Mouse (Mus musculus): ENCODE data around the gene 5830473C10Rik.
A peak's percentile ranks its signal among the peaks of the same experiment; 100 is the strongest.
"Not testable (repeated sequence)": the region's sequence is repeated elsewhere in the genome, so short reads cannot be mapped to it uniquely, and the experiment has no call there.

The 5830473C10Rik gene

DNA sequence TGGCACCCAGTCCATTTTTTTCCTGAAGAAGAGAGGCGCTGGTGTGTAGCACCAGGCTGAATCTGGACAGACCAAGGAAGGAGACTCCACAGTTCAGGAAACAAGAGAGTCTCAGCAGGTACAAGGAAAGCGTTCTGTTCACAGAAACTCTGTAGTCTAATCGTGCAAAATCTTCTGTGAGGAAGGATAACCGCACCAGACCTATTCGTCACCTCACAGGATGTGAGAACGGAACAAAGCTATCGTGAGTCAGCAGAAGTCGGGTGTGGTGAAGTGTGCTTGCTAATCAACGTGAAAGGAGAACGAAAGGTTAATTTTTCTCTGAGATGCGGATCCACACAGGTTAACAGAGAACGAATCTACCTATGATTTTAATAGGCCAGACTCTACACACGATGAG is 34.0 kb downstream of the 5830473C10Rik start:
- DNase-seq (ENCODE audit: low spot score) = no peak

DNA sequence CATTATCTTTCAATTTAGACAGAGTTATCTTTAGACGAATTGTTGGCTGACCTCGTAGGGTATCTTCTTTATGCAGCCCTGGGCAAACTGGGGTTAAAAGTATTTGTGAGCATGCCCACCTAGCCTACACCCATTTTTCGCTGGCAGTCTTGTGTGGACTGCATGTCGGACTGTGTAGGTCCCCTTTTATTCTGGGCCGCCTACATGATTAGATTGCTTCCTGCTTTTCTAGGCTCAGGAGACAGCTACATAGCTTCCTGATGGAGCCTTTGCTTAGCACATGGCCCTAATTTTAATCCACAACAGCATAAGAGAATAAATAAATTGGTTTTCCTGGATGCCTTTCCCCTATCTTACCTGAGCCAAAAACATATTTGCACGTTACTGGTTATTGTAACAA is 35.2 kb downstream of the 5830473C10Rik start:
- DNase-seq (ENCODE audit: low spot score) = no peak

DNA sequence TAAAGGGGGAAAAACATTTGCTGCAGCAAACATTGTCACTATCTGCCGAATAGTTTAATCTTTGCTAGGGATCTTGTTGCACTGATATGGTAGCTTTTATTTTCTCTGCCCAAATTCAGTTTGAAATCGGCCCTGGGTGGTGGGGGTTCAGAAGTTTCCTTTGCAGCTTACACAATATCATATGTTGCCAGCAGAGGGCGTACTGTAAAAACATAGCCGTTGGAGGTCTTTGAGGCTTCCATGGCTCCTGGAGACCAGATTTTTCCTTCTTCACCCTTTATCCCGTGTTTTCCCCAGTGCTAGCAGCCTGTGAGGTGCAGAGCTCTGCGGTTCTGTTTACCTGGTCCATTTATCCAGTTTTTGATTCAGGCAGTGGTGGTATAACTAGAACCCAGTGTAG is 40.6 kb downstream of the 5830473C10Rik start:
- DNase-seq (ENCODE audit: low spot score) = peak; percentile 61

DNA sequence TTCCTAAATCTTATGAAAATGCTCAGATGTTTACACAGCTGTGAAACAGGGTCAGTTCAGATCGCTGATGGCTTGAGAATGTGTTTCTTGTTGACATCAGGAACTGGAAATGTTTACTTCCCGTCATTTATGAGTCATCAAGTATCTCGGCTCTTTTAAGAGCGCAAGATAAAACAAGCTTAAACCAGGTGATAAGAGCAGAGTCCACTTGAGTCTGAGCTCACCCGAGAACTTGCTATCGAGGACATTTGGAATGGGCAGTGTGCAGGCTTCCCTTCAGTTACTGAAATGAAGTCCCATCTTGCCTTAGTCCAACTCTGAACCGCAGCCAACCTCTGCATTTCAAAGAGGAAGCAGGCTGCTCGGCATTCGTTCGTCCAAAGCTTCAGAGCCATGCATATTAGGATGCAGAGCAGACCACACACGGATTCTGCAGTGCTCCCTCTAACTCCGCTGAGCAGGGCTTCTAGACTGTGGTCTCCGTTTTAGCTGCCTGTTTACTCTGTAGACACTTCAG is 42.6 kb downstream of the 5830473C10Rik start:
- no peak for DNase-seq (ENCODE audit: low spot score)

DNA sequence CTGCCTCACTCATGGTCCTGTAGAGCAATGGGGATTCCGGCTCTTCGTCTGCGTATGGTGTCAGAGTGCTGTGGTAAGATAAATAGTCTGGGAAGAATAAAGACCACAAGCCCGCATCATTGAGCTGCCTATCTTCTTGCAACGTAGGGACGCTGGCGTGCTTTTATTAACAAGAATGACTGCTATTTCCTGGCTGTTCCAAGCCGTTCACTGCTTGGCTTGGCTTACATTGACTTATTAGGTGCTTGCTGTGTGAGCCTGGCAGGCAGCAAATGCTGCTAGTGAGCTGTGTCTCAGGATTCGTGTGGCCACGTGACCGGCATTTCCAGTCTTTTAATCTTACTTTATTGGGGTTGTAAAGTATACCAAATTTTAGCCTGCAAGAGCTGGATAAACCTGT is 48.0 kb downstream of the 5830473C10Rik start:
- DNase-seq (ENCODE audit: low spot score) = no peak

DNA sequence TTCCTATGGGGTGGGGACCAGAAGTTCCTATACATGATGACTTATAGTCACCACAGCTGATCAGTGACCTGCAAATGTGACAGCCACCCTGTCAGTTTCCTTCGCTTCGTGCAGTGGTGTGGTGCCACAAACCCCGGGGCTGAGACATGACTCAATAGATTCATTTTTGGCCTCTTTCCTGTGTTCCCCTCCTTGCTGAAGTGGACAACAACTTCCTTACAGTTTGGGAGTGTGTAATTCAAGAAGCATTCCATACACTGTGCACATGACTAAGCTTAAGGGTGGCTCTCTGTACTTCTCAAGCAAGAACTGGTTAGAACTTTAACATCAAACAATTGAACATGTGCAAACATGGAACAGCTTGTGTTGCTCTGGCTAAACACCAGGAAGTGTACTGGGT is 50.5 kb downstream of the 5830473C10Rik start:
- DNase-seq (ENCODE audit: low spot score) = no peak

DNA sequence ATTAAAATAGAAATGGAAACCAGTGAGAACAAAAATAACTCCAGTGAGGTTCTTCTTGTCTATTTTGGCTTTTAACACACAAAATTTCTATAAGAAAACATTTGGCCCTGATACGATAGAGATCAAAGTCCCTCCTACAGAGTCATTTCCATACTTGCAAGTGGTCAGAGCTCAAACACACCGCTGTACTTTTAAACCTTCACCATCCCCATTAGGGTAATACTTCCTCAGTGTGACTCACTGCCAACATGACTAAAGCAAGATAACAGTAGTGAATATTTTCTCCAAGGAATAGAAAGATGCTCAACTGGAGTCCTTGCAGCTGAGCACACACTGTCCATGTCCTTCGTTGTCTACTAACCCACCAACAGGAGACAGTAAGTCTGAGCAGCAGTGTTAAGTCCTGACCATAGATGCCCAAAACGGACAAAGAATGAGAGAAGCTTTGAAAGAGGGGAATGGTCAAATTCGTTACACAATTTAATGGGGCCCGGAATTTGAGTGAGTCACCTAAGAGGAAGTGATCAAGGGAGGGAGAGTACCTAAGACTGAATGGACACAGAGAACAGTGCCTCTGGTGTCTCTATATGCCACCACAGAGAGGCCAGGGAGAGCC is 51.2 kb downstream of the 5830473C10Rik start:
- no peak for DNase-seq (ENCODE audit: low spot score)

DNA sequence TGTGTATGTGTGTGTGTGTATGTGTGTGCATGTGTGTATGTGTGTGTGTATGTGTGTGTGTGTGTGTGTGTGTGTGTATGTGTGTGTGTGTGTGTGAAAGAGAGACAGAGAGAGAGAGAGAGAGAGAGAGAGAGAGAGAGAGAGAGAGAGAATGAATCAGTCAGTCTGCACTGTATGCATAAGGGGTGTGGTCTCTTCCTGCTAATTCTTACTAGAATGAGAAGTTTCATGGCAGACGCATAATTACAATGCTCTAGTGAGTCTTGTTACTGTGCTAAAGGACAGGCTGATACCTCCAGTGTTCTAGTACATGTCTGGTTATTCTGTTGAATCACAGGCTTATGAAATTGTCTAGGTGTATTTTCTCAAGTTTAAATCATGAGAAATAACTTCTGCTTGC is 51.8 kb downstream of the 5830473C10Rik start:
- DNase-seq (ENCODE audit: low spot score) = not testable (repeated sequence)

DNA sequence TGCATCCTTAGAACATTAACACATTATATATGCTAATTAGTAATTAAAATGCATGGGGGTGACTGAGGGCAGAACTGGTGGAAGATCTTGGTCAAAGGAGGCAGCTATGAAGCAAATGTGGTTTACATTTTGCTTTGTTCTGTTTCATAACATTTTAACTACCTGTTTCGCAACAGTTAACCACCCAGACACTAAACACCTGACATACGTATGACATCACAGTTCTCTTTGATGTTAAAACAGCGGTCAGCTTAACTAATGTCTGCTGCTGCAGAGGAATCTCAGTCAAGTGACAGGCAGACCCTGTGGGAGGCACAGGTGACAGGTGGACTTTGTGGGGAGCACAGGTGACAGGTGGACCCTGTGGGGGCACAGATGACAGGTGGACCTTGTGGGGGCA is 57.0 kb downstream of the 5830473C10Rik start:
- DNase-seq (ENCODE audit: low spot score) = no peak

DNA sequence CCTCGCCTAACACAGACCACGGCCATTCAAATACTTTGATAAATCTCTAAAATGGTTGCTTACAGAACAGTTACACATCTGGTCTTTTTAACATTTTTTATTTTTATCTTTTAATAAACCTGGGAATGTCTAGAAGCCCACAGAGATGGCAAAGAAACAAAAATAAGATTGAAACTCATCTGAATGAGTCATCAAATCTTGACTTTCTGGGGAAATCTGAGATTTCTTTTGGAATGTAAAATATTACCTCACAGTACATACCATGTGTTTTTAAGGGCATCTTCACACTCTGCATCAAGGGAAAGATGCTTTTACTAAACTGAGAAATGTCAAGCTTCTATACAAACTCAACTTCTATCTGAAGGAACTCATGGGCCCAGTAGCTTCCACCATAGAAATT is 60.4 kb downstream of the 5830473C10Rik start:
- DNase-seq (ENCODE audit: low spot score) = no peak

DNA sequence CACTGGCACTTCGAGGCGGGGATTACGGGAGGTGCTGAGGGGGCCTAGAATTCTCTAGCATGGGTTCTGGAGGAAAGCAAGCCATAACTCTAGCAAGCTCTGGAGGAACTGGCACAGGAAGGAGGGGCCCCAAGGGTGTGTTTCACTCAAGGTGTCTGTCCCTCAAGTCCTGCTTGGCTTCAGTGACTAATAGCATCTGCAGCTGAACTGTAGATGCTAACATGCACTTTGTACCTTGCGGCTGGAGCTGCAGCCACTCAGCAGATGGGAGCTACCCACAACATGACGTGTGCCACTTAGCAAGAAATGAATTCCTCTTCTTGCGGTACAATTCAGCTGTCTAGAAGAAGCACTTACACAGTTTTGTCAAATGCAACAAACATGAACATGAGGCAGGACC is 60.8 kb downstream of the 5830473C10Rik start:
- no peak for DNase-seq (ENCODE audit: low spot score)

DNA sequence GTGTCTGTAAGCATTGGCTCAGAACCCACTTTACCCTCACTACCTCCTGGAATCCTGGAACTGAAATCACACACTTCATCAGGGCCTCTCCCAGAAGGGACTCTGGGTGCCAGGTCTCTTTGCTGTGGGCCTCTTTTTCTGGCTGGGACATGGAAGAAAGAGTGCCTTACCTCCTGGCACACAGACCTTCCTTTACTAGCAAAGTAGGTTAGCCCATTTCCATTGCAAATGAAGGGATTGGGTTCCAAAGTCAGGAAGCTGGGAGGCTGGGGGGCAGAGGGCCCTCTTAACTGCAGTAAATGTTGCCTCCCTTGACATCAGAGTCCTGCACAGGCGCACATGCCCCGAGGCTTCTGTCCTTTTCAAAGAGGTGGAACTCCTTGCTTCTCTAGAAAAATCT is 62.3 kb downstream of the 5830473C10Rik start:
- no peak for DNase-seq (ENCODE audit: low spot score)

DNA sequence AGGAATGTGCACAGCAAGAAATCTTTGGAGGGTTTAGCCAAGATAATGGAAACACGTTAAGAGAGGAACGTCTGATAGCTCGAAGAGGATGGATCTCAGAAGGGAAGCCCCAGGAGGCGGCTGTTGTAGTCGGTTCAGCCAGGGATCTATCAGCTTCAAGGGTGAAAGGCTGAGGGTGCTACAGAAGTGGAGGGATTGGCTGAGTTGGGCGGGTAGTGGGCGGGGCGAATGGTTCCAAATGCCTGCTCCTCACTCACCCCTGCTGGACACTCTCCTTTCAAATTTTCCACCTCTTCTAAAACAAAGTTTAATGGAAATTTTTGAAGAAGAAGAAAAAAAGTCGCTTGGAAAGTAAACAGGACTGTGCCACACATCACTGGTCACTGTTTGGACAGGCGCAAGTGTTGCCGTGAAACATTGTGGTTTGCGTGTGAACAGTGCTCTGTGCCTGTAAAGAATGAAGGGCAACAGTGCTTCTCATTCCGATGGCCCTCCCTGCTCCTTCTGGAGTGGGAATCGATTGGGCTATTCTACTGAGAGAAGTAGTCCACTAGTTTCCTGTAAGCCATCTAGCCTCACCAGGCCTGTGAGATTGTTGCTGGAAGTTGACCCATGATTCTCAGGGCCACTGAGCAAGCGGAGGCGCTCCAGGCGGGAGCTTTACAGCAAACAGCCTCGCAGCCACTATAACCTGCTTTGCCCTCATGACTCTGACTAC is 64.0 kb downstream of the 5830473C10Rik start:
- no peak for DNase-seq (ENCODE audit: low spot score)

DNA sequence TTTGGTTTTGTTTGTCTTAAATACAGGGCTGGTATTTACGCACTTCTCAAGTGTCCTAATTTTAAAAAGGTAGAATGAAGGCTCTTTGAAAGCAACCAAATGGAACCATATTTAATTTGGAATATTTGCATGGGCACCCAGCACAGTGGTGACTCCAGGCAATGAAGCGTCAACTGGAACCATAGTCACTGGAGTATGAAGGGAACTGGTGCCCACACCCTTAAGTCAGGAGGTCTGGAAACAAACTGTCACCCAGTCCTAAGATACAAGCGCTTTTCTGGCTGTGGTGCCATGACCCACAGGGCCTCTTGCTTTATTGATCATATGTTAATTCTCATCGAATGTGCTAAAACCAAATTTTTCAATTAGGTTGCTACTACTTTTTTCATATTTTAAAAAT is 66.5 kb downstream of the 5830473C10Rik start:
- DNase-seq (ENCODE audit: low spot score) = no peak

DNA sequence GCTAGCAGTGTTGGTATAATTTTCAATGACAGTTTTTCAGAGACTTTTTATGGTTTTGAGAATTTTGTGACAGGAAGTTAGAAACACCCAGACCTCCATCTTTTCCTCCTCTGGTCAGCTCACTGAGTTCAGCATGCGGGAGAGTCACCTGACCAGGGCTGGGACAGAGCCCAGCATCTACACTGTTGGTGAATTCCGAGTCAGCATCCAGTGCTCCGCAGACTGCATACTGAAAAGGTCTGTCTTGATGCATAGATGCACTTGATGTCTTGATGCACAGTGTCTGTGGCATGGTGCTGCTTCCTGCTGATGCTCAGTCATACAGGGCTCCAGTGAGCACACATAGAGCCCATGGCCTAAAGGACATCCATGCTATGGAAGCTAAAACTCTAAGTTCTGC is 67.1 kb downstream of the 5830473C10Rik start:
- no peak for DNase-seq (ENCODE audit: low spot score)

DNA sequence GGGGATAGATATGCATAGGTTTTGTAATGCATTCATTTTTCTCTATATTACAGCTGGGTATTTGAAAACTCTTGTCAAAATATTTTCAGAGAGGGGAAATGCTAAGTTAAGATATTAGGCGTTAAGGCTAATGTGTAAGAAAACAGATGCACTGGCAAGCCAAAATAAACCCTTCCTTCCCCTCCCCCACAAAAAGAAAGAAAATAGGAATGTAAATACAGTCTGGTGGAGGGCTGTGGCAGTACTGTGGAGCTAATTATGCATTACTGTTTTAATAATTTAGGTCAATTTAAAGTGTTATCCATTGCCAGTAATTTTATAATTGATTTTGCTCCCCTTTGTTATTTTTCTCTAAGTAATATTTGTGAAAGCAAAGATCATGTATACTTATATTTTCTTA is 67.6 kb downstream of the 5830473C10Rik start:
- DNase-seq (ENCODE audit: low spot score) = no peak

DNA sequence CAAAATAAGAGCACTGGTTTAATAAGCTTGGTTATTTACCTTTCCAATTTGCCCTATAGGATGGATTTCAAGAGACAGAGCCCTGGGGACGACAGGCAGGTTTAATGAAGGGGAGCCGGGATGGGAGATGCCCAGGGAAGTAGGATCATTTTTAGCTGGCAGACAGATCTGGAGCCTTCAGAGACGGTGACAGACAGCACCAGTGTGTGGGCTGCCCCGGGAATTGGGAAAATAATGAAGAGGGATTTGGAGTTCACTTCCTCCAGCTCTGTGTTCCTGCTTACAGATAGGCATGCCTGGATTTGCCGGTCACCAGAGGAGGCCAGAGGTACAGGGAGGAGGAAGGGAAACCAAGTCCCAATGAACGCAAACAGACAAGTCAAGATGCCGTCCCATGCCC is 74.0 kb downstream of the 5830473C10Rik start:
- DNase-seq (ENCODE audit: low spot score) = no peak

DNA sequence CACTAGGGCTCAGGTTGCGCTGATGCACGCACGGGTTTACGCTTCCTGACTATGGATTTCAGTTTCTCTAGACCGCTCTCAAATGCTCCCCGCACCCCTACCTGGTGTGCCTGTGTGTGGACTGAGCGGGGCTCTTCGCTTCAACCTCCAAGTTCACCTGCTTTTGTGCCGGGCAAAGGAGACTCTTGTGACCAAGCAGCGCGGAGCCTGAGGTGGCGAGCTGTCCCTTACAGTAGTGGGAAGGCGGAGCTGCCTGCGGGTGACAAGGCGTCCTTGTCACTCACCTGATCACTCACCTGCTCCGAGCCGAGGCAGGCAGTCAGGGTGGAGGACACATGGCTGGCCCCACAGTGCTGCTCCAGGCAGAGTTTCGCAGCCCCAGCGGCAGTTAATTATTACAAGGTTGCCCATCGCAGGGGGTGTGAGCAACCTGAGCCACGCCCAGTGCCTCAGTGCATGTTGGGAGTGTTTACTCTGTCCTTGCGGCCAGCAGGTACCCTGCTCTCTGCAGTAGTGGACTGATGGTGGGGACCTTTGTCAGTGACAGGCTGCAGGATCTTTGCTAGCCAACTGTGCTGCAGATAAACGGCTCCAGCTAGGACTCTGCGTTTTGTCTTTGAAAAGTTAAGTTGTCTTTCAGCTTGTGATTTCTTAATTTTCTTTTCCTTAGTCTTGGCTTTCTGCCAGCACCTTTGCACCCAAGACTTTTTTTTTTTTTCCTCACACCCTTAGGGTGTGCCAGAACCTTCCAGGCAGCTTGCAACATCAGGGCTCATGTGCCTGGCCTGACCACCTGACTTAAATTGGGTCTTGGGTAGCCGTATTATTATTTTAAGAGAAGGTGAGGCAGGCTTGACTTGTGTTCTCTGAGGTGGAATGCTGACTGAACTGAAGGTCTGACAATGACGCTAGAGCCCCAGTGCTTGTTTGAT is 79.6 kb downstream of the 5830473C10Rik start, which contains the start of gene Rassf6:
Gene Rassf6, minus strand, starts transcription at position 372 of the 932 bp plus-strand sequence.
- no peak for DNase-seq (ENCODE audit: low spot score)

DNA sequence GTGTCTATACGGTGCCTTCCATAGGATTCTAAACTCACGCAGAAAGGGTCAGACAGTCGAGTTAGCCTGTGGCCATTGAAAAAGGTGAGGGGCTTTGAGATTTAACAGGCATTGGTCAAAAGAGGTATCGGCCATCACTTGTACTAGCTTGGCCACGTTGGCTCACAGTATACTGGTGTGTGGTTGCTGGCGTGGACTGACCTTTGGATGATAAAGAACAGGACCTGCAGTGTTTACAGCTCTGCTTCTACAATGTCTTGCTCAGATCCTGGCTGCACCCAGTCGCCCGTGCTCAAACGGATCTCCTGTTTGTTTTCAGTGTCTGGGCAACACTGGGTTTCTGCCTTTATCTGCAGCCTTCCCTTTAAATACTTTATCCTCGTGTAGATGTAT is 80.3 kb downstream of the 5830473C10Rik start:
- DNase-seq (ENCODE audit: low spot score) = no peak

DNA sequence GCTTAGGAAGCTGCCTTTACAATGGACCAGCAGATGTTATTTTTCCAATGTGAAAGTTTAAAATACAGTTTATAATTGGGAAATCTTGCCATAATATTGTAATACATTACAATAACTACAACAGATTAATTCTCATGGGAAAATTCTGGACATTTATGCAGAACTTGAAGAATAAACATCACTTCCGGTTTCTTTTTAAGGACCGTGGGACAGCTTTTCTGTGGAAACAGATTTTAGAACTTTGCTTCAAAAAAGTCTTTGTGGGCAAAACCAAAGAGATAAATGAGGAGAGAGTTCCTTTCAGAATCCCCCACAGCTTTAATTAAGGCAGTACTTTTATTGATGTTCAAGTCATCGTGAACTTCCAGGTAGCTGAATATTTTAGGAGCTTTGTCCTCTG is 84.7 kb downstream of the 5830473C10Rik start:
- DNase-seq (ENCODE audit: low spot score) = no peak

DNA sequence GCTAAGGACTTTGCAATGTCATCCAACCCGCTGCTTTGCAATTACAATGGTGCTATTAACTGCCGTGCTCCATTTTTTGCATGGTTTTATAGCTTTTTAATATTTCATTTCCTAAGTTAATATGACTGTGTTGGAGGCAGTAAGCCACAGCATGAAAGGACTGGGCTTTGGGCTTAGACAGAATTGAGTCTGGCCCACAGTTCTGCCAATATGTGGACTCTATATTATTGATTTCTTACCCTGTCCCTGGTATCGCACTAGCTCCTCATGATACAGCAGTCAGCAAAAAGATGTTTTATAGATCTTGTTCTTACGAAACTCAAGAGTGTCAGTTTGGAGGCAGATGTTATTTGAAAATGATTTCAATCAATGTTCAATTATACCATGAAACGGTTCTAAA is 85.5 kb downstream of the 5830473C10Rik start:
- DNase-seq (ENCODE audit: low spot score) = no peak
